Mouse (Mus musculus) hindbrain, postnatal 0 days (tissue): ENCODE data around the gene Eif3d. TPM values are rescaled to one million over a fixed set of nuclear protein-coding genes. Genes with fewer than 3 reads are reported as not detected.

Experiments
- ATAC-seq: fragments of 200-750 bp; cut with Nextera tagmentation; 2 replicates; pipeline ENCODE4 v1.8.0; 2017; ENCODE audit warnings: mild to moderate bottlenecking, moderate TSS enrichment, moderate library complexity
- DNase-seq: peaks from one replicate; pipeline ENCODE4 v3.0.0-alpha.2; 2015; ENCODE audit warnings: low spot score
- H3K27ac ChIP-seq: fragments of 300-500 bp; sonication (generic); 2 replicates; pipeline ENCODE4 v1.5.1; 2014; ENCODE audit warnings: mild to moderate bottlenecking
- H3K27me3 ChIP-seq: fragments of 300-500 bp; sonication (generic); 2 replicates; pipeline ENCODE4 v1.6.1; 2014; ENCODE audit warnings: low read length, mixed read lengths; ENCODE audit not compliant: insufficient read depth
- H3K36me3 ChIP-seq: fragments of 300-500 bp; sonication (generic); 2 replicates; pipeline ENCODE4 v1.6.1; 2014; ENCODE audit warnings: low read length, mixed read lengths; ENCODE audit not compliant: insufficient read depth
- H3K4me1 ChIP-seq: fragments of 300-500 bp; sonication (generic); 2 replicates; pipeline ENCODE4 v1.6.1; 2014; ENCODE audit warnings: antibody characterized with exemption, low read length, mixed read lengths; ENCODE audit not compliant: insufficient read depth
- H3K4me2 ChIP-seq: fragments of 300-500 bp; sonication (generic); 2 replicates; pipeline ENCODE4 v1.6.1; 2014; ENCODE audit warnings: low read depth, mild to moderate bottlenecking, low read length, moderate library complexity, mixed read lengths
- H3K4me3 ChIP-seq: fragments of 300-500 bp; sonication (generic); 2 replicates; pipeline ENCODE4 v1.5.1; 2014; ENCODE audit warnings: low read length
- H3K9ac ChIP-seq: fragments of 300-500 bp; sonication (generic); replicated peaks from 2 replicates; pipeline ENCODE4 v1.6.1; 2014; ENCODE audit warnings: mild to moderate bottlenecking, low read length, moderate library complexity, mixed read lengths
- H3K9me3 ChIP-seq: fragments of 300-500 bp; sonication (generic); 2 replicates; pipeline ENCODE4 v1.6.1; 2016; ENCODE audit warnings: low read length, mixed read lengths
- CTCF ChIP-seq: IDR thresholded peaks from 2 replicates; pipeline ENCODE4 v1.5.1; 2016; ENCODE audit warnings: antibody characterized with exemption, control low read depth, low read depth
- WGBS: fragments of 180-500 bp; shearing (Covaris S2); extraction: QIAGEN DNeasy Blood & Tissue Kit; methylation state at CpG from one replicate; pipeline ENCODE4 v1.1.7; 2014; 5-methylcytosine and 5-hydroxymethylcytosine counted together
- polyA plus RNA-seq: library from polyadenylated mRNA; unstranded; fragments of >200 nt; fragmentation: Nextera tagmentation; extraction: Ambion mirVana; gene quantifications from 2 replicates; pipeline ENCODE4 v1.2.1, GENCODE M21; 2015
- total RNA-seq: library from RNA; depleted of rRNA; stranded (reverse); fragments of >200 nt; gene quantifications from 2 replicates; pipeline ENCODE4 v1.2.3, GENCODE M21; 2014

The Eif3d gene
- total and polyA plus RNA-seq, 2 experiments from 2014 or later: 139 to 155 TPM

DNA sequence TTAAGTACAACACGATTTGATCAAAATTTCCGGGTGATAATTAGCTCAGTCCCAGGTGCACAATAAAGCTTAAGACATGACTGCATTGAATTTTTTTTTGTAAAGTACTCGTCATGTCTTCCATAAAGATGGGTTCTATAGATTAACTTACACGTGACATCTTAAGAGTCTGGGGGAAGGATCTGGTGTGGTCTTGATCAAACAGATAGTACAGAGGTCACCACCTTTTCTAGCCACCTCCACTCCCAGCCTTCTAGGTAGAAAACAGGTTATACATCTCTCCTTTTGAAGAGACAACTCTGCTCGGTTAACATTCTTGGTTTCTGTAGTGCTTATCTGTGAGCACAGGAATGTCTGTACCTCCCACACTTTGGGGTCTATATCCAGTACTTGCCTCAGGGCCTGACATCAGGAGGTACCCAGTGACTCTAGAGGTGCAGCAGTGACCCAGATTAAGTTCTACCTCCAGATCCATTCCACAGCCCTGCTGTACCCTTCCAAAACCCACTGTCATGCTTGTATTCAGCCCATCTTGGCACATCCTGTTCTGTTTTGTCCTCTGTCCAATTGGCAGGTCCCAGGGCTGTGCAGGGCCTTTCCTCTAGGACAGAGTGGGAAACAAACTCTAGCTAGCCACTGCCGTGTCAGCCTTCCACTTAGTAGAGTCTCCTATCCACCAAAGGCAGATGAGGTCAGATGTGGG is 39.5 kb downstream of the Eif3d start:
- DNase-seq: no peak
- Histone ChIP-seq H3K27ac (no peak overlapping the region), H3K4me3 (no peak overlapping the region), H3K4me2 (no peak overlapping the region), H3K9me3 (no peaks in the 10 kb centered on the region), H3K27me3 (no peaks in the 10 kb centered on the region), H3K9ac (no peak overlapping the region), H3K4me1 (peaks cover 21% of the 10 kb centered on the region), H3K36me3 (peaks cover 4% of the 10 kb centered on the region; the same call in 1 of the 2 replicates)
- WGBS: 73% methylated on average over 6 of the region's 6 CpGs
- no peak for TF ChIP-seq CTCF
- no peak for ATAC-seq

DNA sequence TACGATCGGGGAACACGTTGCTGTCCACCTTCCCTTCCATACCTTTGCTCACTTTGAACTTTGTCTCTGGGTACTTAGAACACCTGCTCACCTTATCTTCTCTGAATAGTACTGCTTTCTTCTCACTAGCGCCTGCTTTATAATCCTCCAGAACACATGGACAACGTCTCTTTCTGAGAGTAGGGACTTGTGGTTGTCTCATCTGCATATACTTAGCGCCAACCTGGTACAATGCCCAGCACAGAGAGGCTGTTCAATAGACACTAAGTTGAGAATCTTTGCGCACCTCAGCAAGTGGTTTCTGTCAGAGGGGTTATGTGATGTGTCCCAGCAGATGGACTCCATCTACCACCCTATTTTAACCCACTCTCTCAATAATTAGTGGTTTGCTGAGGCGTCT is 40.8 kb downstream of the Eif3d start:
- Histone ChIP-seq H3K9me3 (no peaks in the 10 kb centered on the region), H3K4me2 (peak overlapping the region; percentile 84), H3K9ac (peak overlapping the region; percentile 84), H3K27me3 (no peaks in the 10 kb centered on the region), H3K4me3 (peak overlapping the region; percentile 79), H3K4me1 (peaks cover 21% of the 10 kb centered on the region), H3K36me3 (peaks cover 4% of the 10 kb centered on the region; the same call in 1 of the 2 replicates), H3K27ac (peak overlapping the region; percentile 98; the same call in 1 of the 2 replicates)
- whole genome bisulfite sequencing: 54% methylated on average over 8 of the region's 8 CpGs
- ATAC-seq: no peak
- no peak for TF ChIP-seq CTCF
- DNase-seq: no peak

DNA sequence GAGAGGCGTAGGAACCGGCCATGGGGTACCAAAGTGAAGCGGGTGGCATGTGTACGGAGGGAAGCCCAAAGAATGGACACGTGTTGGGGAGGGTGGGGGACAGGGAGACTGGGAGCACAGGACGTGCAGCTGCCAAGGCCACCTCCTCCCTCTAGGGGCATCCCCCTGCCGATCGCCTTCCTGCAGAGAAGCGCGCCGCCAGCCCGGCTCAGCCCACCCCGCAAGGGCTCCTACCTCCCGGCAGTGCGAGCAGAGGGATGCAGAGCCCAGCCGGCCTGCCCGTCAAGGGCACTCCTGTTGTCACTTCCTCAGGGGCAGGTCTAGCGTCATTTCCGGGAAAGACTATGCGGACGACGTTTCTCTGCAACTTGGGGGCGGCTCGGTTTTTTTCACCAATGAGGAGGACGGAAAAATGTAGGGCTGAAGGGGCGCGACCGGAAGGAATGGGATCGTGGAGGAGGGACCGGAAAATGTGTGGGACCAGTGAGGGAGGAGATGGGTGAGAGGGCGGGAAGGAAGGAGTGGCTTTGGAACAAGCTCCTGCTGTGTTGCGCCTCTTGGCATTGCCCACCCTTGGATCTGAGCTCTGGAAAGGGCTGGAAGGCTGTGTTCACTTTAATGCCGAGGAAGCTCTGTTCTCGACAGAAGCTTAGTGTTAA is 41.8 kb downstream of the Eif3d start, which contains the start of gene Txn2:
Txn2 (minus strand) TSS at position 334 of the 659 bp plus-strand sequence.
- peak; percentile 45 for TF ChIP-seq CTCF
- Histone ChIP-seq H3K9ac (peak within 1 kb of the TSS; percentile 84), H3K27ac (peak within 1 kb of the TSS; percentile 98), H3K4me3 (peak within 1 kb of the TSS; percentile 79), H3K4me2 (peak within 1 kb of the TSS; percentile 84), H3K4me1 (peaks cover 16% of the 10 kb centered on the region), H3K36me3 (peaks cover 12% of the 10 kb centered on the region), H3K27me3 (no peaks in the 10 kb centered on the region), H3K9me3 (no peaks in the 10 kb centered on the region)
- DNase-seq (peak; percentile 99), ATAC-seq (peak; percentile 97)
- WGBS: under 1% methylated on average over 33 of the region's 34 CpGs

DNA sequence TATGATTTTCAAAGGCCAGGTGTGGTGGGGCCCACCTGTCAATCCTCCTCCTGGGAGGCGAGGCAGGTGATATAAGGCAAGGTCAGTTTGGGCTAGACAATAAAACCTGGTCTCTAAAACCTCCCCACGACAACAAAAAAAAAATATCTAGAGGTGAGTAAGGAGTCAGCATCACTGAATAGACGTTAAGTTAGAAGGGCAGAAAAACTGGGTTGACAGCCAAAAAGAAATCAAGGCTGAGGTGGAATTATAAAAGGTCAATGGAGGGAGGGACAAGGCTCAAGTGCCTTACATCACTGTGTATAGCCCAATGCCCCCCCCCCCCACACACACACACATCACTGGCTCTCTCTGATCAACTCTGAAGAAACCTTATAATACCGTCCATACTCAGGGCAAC is 42.5 kb downstream of the Eif3d start:
- H3K27me3 ChIP-seq: no peaks in the 10 kb centered on the region
- peak overlapping the region; percentile 98 for H3K27ac ChIP-seq
- DNase-seq (no peak), ATAC-seq (no peak)
- peak overlapping the region; percentile 79 for H3K4me3 ChIP-seq
- H3K9me3 ChIP-seq: no peaks in the 10 kb centered on the region
- peak overlapping the region; percentile 84 for H3K9ac ChIP-seq
- no peak for TF ChIP-seq CTCF
- peaks cover 12% of the 10 kb centered on the region for H3K4me1 ChIP-seq
- H3K36me3 ChIP-seq: peaks cover 17% of the 10 kb centered on the region
- H3K4me2 ChIP-seq: peak overlapping the region; percentile 84
- WGBS: 33% methylated on average over 4 of the region's 4 CpGs

DNA sequence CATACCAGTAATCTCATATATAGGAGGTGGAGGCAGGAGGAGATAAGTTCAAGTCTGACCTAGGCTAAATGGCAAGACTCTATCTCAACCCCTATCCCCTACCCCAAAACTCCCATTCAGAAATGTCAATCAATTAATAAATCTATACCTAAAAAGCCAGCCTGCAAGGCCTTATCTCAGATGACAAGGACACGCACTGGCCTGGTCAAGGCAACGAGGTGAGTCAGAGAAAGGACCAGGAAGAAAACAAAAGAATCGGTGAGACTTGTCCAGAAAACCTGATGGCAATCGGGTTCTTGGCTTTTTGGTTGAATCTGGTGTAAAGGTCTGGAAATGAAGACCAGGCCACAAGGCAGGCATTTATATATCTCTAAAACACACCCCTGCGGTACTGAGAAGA is 43.7 kb downstream of the Eif3d start:
- 98% methylated on average over 5 of the region's 5 CpGs for WGBS
- no peaks in the 10 kb centered on the region for H3K27me3 ChIP-seq
- no peak overlapping the region for H3K4me2 ChIP-seq
- TF ChIP-seq CTCF: no peak
- no peak for DNase-seq
- peaks cover 12% of the 10 kb centered on the region for H3K4me1 ChIP-seq
- H3K27ac ChIP-seq: no peak overlapping the region
- H3K9ac ChIP-seq: no peak overlapping the region
- no peak overlapping the region for H3K4me3 ChIP-seq
- no peak for ATAC-seq
- H3K9me3 ChIP-seq: no peaks in the 10 kb centered on the region
- H3K36me3 ChIP-seq: peaks cover 20% of the 10 kb centered on the region

DNA sequence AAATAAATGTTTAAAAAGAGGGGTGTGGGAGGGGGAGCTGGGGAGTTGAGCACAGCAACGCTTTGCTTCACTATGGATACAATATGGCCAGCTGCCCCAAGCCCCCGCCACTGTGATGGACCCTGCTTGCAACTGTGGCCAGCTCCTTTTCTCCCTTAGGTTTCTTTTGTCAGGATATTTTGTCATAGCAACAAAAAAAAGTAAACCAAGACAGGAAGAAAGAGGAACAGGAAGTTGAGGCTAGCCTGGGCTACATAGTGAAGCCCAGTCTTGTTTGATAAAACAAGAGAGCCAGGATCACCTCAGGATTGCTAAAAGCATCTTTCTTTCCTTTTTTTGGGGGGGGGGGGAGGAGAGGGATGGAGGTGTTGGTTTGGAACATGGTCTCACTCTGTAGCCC is 45.4 kb downstream of the Eif3d start:
- Histone ChIP-seq H3K9ac (no peak overlapping the region), H3K4me2 (no peak overlapping the region), H3K9me3 (no peaks in the 10 kb centered on the region), H3K27ac (no peak overlapping the region), H3K4me3 (no peak overlapping the region), H3K4me1 (peaks cover 12% of the 10 kb centered on the region), H3K36me3 (peaks cover 28% of the 10 kb centered on the region), H3K27me3 (no peaks in the 10 kb centered on the region)
- no peak for ATAC-seq
- TF ChIP-seq CTCF: no peak
- DNase-seq: no peak
- 94% methylated on average over 2 of the region's 2 CpGs for WGBS
